Mouse (Mus musculus) intestine, postnatal 0 days (tissue): Measurements from ENCODE around the gene Rnaseh1. TPM values are rescaled to one million over a fixed set of nuclear protein-coding genes. Genes with fewer than 3 reads are reported as not detected.

Experiments used
- ATAC-seq: fragments of 200-750 bp; cut with Nextera tagmentation; 2 replicates; pipeline ENCODE4 v1.8.0; 2017; ENCODE audit warnings: mild to moderate bottlenecking, moderate TSS enrichment, moderate library complexity
- H3K27ac ChIP-seq: fragments of 300-500 bp; sonication (generic); 2 replicates; pipeline ENCODE4 v1.5.1; 2014; ENCODE audit warnings: mild to moderate bottlenecking, low read depth, low read length, moderate library complexity
- H3K27me3 ChIP-seq: fragments of 300-500 bp; sonication (generic); replicated peaks from 2 replicates; pipeline ENCODE4 v1.6.1; 2014; ENCODE audit warnings: low read length, mixed read lengths; ENCODE audit not compliant: control insufficient read depth, insufficient read depth
- H3K36me3 ChIP-seq: fragments of 300-500 bp; sonication (generic); 2 replicates; pipeline ENCODE4 v1.6.1; 2014; ENCODE audit warnings: mild to moderate bottlenecking, moderate library complexity; ENCODE audit not compliant: control insufficient read depth, insufficient read depth
- H3K4me1 ChIP-seq: fragments of 300-500 bp; sonication (generic); replicated peaks from 2 replicates; pipeline ENCODE4 v1.6.1; 2014; ENCODE audit warnings: antibody characterized with exemption, low read length, mixed read lengths; ENCODE audit not compliant: control insufficient read depth, insufficient read depth
- H3K4me2 ChIP-seq: fragments of 300-500 bp; sonication (generic); replicated peaks from 2 replicates; pipeline ENCODE4 v1.6.1; 2014; ENCODE audit warnings: low read depth, mild to moderate bottlenecking, moderate library complexity
- H3K4me3 ChIP-seq: fragments of 300-500 bp; sonication (generic); 2 replicates; pipeline ENCODE4 v1.5.1; 2014; ENCODE audit warnings: low read depth, low read length
- H3K9ac ChIP-seq: fragments of 300-500 bp; sonication (generic); 2 replicates; pipeline ENCODE4 v1.6.1; 2014; ENCODE audit warnings: mild to moderate bottlenecking, low read depth, low read length
- H3K9me3 ChIP-seq: fragments of 300-500 bp; sonication (generic); 2 replicates; pipeline ENCODE4 v1.6.1; 2016; ENCODE audit warnings: mixed run types; ENCODE audit not compliant: control insufficient read depth
- CTCF ChIP-seq: sonication (generic); IDR thresholded peaks from 2 replicates; pipeline ENCODE4 v1.5.1; 2016; ENCODE audit warnings: low read depth, mild to moderate bottlenecking, control low read depth, antibody characterized with exemption, moderate library complexity
- whole genome bisulfite sequencing: fragments of 180-500 bp; shearing (Covaris S2); extraction: QIAGEN DNeasy Blood & Tissue Kit; methylation state at CpG from one replicate; pipeline ENCODE4 v1.1.7; 2014; 5-methylcytosine and 5-hydroxymethylcytosine counted together
- polyA plus RNA-seq: library from polyadenylated mRNA; unstranded; fragments of >200 nt; fragmentation: Nextera tagmentation; extraction: Ambion mirVana; gene quantifications from 2 replicates; pipeline ENCODE4 v1.2.1, GENCODE M21; 2015

The Rnaseh1 gene
- polyA plus RNA-seq, 1 experiment from 2014 or later = 13.8 TPM

DNA sequence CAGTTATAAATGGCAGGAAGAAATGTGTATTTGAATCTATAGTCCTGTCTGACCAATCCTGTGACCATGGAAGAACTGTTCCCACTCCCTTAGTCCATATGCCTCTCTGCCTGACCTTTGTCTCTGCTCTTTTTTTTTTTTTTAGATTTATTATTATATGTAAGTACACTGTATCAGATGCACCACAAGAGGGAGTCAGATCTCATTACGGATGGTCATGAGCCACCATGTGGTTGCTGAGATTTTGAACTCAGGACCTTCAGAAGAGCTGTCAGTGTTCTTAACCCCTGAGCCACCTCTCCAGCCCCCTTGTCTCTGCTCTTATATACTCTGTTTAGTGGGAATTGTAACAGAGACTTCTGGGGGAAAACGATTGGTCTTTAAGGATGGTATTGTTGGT lies 10.6 kb upstream of the Rnaseh1 start:
- H3K4me3 ChIP-seq = no peak overlapping the region
- H3K36me3 ChIP-seq = peaks cover 2% of the 10 kb centered on the region; the same call in 1 of the 2 replicates
- H3K4me2 ChIP-seq = no peak overlapping the region
- no peak overlapping the region for H3K9ac ChIP-seq
- 65% methylated on average over 2 of the region's 2 CpGs for WGBS
- no peaks in the 10 kb centered on the region for H3K27me3 ChIP-seq
- no peaks in the 10 kb centered on the region for H3K9me3 ChIP-seq
- H3K27ac ChIP-seq = no peak overlapping the region
- TF ChIP-seq CTCF = peak; percentile 49
- no peaks in the 10 kb centered on the region for H3K4me1 ChIP-seq
- no peak for ATAC-seq

DNA sequence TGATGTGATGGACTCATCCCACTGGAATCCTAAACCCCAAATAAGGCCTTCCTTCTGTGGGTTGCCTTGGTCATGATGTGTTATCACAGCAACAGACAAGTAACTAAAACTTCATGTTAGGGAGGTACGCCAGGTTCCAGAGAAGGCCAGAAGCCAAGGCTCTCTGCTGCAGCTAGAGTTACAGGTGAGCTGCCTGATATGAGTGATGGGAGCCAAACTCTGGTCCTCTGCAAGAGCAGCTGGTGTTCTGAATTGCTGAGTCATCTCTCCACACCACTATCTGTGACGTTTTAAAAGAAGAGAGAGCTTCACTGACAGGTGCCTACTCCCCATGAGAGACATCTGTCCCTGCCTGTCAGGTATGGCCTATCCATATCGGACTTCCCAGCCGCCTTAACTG lies 13.2 kb downstream of the Rnaseh1 start:
- Histone ChIP-seq H3K36me3 (peaks cover 26% of the 10 kb centered on the region), H3K4me1 (no peaks in the 10 kb centered on the region), H3K27ac (no peak overlapping the region), H3K9ac (no peak overlapping the region), H3K4me3 (no peak overlapping the region), H3K4me2 (no peak overlapping the region), H3K9me3 (no peaks in the 10 kb centered on the region), H3K27me3 (no peaks in the 10 kb centered on the region)
- TF ChIP-seq CTCF = no peak
- 83% methylated on average over 4 of the region's 4 CpGs for WGBS
- no peak for ATAC-seq

DNA sequence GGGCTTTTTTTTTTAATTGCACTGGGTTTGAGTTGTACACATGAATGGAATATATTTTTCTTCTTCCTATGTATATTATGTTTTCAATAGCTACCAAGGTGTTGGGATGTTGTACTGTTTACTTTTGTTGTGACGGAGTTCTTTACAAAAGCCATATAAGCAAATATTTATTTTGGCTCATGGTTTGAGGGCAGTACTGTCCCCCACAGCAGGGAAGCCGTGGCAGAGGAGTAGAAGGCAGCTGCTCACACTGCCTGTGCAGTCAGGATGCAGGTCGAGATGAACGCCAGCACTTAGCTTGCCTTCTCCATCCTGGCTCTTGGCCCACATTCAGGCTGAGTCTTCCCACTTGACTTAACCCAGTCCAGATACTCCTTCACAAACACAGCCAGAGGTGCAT lies 17.3 kb downstream of the Rnaseh1 start:
- Histone ChIP-seq H3K27ac (no peak overlapping the region), H3K9ac (no peak overlapping the region)
- whole genome bisulfite sequencing = 49% methylated on average over 4 of the region's 4 CpGs

DNA sequence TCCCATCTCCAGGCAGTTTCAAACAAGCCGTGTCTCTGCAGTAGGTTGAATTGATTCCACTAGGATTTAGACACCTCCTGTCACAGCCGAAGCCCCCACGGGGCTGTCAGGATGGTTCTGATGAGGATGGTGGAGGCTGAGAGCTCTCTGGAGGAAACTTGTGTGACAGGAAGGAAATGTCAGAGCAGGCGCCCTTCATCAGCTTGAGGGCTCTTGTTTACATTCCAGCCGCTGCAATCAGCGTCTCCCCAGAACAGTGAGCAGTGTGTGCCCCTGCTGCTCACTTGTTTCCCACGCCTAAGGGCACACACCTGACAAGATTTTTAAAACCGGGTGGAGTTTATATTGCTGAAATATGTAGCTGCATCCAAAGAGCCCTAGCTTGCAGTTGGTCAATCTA lies 17.9 kb downstream of the Rnaseh1 start:
- H3K4me1 ChIP-seq = no peaks in the 10 kb centered on the region
- no peak overlapping the region for H3K4me2 ChIP-seq
- H3K27me3 ChIP-seq = no peaks in the 10 kb centered on the region
- TF ChIP-seq CTCF = no peak
- H3K4me3 ChIP-seq = no peak overlapping the region
- H3K9me3 ChIP-seq = no peaks in the 10 kb centered on the region
- no peaks in the 10 kb centered on the region for H3K36me3 ChIP-seq
- H3K9ac ChIP-seq = no peak overlapping the region
- no peak overlapping the region for H3K27ac ChIP-seq
- WGBS = 10% methylated on average over 8 of the region's 8 CpGs
- no peak for ATAC-seq

More for the DNA sequence above, 17.3 kb downstream of the Rnaseh1 start:
- H3K9me3 ChIP-seq = no peaks in the 10 kb centered on the region
- no peak overlapping the region for H3K4me2 ChIP-seq
- TF ChIP-seq CTCF = no peak
- no peak overlapping the region for H3K4me3 ChIP-seq
- no peaks in the 10 kb centered on the region for H3K36me3 ChIP-seq
- no peaks in the 10 kb centered on the region for H3K4me1 ChIP-seq
- no peak for ATAC-seq
- H3K27me3 ChIP-seq = no peaks in the 10 kb centered on the region

DNA sequence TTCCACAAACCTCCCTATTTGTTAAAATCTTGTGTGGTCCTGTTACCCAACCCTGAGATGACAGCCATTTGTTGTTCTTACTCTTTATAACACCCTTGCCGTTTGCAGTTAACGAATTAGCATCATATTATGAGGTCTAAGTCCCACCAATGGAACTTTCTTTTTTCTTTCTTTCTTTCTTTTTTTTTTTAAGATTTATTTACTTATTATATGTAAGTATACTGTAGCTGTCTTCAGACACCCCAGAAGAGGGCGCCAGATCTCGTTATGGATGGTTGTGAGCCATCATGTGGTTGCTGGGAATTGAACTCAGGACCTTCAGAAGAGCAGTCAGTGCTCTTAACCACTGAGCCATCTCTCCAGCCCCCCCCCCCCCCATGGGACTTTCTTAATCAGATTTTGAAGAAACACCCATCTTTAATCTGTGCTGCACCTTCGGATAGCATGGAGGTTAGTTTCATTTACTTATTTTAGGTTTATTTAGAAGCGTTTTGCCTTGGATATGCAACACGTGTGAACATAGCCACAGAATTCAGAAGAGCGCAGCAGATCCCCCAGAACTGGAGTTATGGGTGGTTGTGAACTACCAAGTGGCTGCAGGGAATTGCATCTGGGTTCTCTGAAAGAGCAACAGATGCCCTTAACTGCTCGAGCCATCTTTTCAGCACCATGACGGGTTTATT lies 24.8 kb downstream of the Rnaseh1 start:
- ATAC-seq = no peak
- Histone ChIP-seq H3K36me3 (0 out of 2 replicates have a peak, but pooled peaks cover under 1% of the 10 kb centered on the region), H3K4me1 (0 out of 2 replicates have a peak, but pooled peaks cover 4% of the 10 kb centered on the region), H3K4me3 (no peak overlapping the region), H3K27ac (0 out of 2 replicates have a peak overlapping the region, but pooled peaks have one; percentile 90), H3K9ac (peak overlapping the region; percentile 66; the same call in 1 of the 2 replicates), H3K9me3 (no peaks in the 10 kb centered on the region), H3K4me2 (peak overlapping the region; percentile 67), H3K27me3 (no peaks in the 10 kb centered on the region)
- 72% methylated on average over 10 of the region's 10 CpGs for WGBS
- TF ChIP-seq CTCF = peak; percentile 24; the same call in 1 of the 2 replicates

DNA sequence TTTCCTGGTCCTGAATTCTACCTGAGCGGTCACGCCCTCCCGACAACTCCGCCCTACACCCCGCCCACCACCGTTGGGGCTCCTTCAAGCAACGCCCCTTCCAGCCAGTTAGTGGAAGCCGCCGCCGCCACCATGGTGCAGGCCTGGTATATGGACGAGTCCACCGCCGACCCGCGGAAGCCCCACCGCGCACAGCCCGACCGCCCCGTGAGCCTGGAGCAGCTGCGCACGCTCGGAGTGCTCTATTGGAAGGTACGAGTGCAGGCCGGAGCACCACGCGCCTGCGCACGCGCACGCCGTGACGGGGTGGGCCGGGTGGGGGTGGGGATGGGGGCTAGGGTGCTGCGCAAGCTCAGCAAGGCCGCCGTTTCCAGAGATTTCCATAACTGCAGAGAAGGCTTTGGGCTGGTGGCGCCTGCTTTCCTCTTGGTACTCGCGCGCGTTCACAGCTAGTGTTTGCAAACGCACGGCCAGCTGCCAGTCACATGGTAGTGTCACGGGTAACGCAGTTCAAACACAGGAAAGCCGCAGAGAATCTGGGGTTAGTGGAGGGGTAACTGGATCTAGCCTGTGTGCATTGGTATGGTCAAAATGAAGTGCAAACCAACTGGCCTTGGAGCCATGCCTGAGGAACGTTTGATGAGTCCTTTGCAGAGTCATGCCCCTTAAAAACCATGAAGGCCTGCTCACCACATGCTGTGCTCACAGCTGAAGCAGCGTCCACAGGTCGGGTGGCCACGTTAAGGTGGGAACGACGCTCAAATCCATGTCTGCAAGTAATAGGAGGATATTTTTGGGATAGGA lies 25.9 kb downstream of the Rnaseh1 start, which contains the start of gene Adi1:
Gene Adi1, plus strand, starts transcription at position 111 of the 804 bp plus-strand sequence.
- H3K9ac ChIP-seq = peak within 1 kb of the TSS; percentile 66
- H3K4me3 ChIP-seq = peak within 1 kb of the TSS; percentile 69
- peak within 1 kb of the TSS; percentile 90 for H3K27ac ChIP-seq
- ATAC-seq = peak; percentile 94
- 0 out of 2 replicates have a peak, but pooled peaks have one; percentile 9 for TF ChIP-seq CTCF
- H3K9me3 ChIP-seq = no peaks in the 10 kb centered on the region
- H3K4me2 ChIP-seq = peak within 1 kb of the TSS; percentile 67
- H3K4me1 ChIP-seq = 0 out of 2 replicates have a peak, but pooled peaks cover 4% of the 10 kb centered on the region
- 2% methylated on average over 53 of the region's 53 CpGs for WGBS
- 0 out of 2 replicates have a peak, but pooled peaks cover 7% of the 10 kb centered on the region for H3K36me3 ChIP-seq
- H3K27me3 ChIP-seq = no peaks in the 10 kb centered on the region
